Mouse (Mus musculus) heart, embryonic 15.5 days (tissue): Measurements from ENCODE around the gene Dxo. TPM values are rescaled to one million over a fixed set of nuclear protein-coding genes. Genes with fewer than 3 reads are reported as not detected.

Source experiments
- ATAC-seq: fragments of 200-750 bp; cut with Nextera tagmentation; replicated peaks from 2 replicates; pipeline ENCODE4 v1.8.0; 2017; ENCODE audit warnings: low read depth, moderate TSS enrichment; ENCODE audit not compliant: insufficient number of reproducible peaks, insufficient read depth, low FRiP score
- H3K27ac ChIP-seq: fragments of 300-500 bp; sonication (generic); 2 replicates; pipeline ENCODE4 v1.5.1; 2015; ENCODE audit warnings: mild to moderate bottlenecking, inconsistent platforms
- H3K27me3 ChIP-seq: fragments of 300-500 bp; sonication (generic); 2 replicates; pipeline ENCODE4 v1.6.1; 2015; ENCODE audit warnings: inconsistent platforms
- H3K36me3 ChIP-seq: fragments of 300-500 bp; sonication (generic); 2 replicates; pipeline ENCODE4 v1.6.1; 2015; ENCODE audit warnings: mild to moderate bottlenecking, inconsistent platforms
- H3K4me1 ChIP-seq: fragments of 300-500 bp; sonication (generic); replicated peaks from 2 replicates; pipeline ENCODE4 v1.6.1; 2015; ENCODE audit warnings: inconsistent platforms
- H3K4me2 ChIP-seq: fragments of 300-500 bp; sonication (generic); 2 replicates; pipeline ENCODE4 v1.6.1; 2015; ENCODE audit warnings: inconsistent platforms, mild to moderate bottlenecking, moderate library complexity
- H3K4me3 ChIP-seq: fragments of 300-500 bp; sonication (generic); 2 replicates; pipeline ENCODE4 v1.5.1; 2015; ENCODE audit warnings: mild to moderate bottlenecking, inconsistent platforms
- H3K9ac ChIP-seq: fragments of 300-500 bp; sonication (generic); 2 replicates; pipeline ENCODE4 v1.6.1; 2015; ENCODE audit warnings: mild to moderate bottlenecking, inconsistent platforms
- H3K9me3 ChIP-seq: fragments of 300-500 bp; sonication (generic); replicated peaks from 2 replicates; pipeline ENCODE4 v1.6.1; 2016; ENCODE audit warnings: inconsistent platforms
- WGBS: fragments of 180-500 bp; shearing (Covaris S2); methylation state at CpG from one replicate; pipeline ENCODE4 v1.1.7; 2015; ENCODE audit warnings: mixed read lengths; 5-methylcytosine and 5-hydroxymethylcytosine counted together
- polyA plus RNA-seq: library from polyadenylated mRNA; unstranded; fragments of >200 nt; fragmentation: Nextera tagmentation; extraction: Ambion mirVana; gene quantifications from 2 replicates; pipeline ENCODE4 v1.2.1, GENCODE M21; 2015

Dxo gene
- polyA plus RNA-seq, 1 experiment from 2014 or later = 32.0 TPM

DNA sequence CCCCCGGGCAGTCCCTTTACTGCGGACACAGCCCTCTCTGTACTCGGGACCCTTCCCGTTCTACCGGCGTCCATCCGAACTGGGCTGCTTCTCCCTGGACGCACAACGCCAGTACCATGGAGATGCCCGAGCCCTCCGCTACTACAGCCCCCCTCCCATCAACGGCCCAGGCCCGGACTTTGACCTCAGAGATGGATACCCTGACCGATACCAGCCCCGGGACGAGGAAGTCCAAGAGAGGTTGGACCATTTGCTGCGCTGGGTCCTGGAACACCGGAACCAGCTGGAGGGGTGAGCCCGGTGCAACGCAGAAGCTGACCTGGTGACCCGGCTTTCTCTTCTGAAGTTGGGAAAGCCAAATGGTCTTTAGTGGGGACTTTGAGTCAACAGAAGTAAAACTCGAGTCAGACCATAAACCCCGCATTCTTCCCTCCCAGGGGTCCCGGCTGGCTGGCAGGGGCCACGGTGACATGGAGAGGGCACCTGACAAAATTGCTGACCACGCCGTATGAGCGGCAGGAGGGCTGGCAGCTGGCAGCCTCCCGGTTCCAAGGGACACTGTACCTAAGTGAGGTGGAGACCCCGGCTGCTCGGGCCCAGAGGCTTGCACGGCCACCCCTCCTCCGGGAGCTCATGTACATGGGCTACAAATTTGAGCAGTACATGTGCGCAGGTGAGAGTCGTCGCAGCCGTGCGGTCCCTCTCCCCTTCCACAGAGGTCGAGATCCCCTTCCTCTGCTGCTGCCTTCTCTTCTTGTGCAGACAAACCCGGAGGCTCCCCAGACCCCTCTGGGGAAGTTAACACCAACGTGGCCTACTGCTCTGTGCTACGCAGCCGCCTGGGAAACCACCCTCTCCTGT is 875 bp downstream of the Dxo start:
- Histone ChIP-seq H3K9me3 (no peaks in the 10 kb centered on the region), H3K4me2 (peak overlapping the region; percentile 99), H3K4me1 (peaks cover 20% of the 10 kb centered on the region), H3K36me3 (peaks cover 39% of the 10 kb centered on the region), H3K27me3 (no peaks in the 10 kb centered on the region), H3K4me3 (peak overlapping the region; percentile 92), H3K27ac (peak overlapping the region; percentile 71), H3K9ac (peak overlapping the region; percentile 75)
- WGBS = 36% methylated on average over 43 of the region's 43 CpGs
- ATAC-seq = 0 out of 2 replicates have a peak, but pooled peaks have one; percentile 4

DNA sequence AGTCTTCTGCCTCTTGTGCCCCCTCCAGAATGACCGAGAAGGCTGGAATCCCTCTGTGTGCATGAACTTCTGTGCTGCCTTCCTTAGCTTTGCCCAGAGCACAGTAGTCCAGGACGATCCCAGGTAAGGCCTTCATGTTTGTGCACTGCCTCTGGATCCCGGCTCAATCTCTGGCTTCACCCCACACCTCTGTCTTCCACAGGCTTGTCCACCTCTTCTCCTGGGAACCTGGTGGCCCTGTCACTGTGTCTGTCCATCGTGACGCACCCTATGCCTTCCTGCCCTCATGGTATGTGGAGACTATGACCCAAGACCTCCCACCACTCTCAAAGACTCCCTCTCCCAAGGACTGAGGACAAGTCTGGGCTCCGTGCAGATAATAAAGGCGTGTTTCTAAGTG is 2.0 kb downstream of the Dxo start:
- ATAC-seq = no peak

DNA sequence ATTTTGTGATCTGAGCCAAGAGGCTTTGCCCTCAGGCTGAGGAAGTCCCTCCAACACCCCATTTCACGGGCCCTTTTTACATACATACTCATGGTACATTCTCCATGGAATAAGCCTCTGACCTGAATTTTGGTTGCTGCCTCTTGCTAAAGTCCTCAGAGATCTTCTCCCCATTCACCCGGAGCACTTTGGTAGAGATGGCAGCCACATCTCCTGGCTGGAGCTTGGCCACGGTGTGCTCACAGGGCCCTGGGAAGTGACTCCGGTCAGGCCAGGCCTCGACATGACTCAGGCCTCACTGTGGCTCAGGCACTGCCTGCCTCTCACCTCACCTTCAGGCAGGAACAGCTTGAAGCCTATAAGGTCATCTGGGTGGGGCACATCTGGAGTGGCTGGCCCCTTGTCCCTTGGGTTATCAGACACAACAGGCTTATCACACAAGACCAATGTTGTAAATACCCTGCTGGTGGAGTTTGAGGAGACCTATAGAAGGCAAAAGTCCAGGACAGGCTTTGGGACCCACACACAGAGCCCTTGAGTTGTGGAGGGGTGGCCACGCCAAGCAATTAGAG is 4.0 kb downstream of the Dxo start:
- H3K4me3 ChIP-seq = no peak overlapping the region
- H3K27ac ChIP-seq = no peak overlapping the region
- no peaks in the 10 kb centered on the region for H3K9me3 ChIP-seq
- ATAC-seq = no peak
- no peaks in the 10 kb centered on the region for H3K27me3 ChIP-seq
- peaks cover 56% of the 10 kb centered on the region for H3K36me3 ChIP-seq
- peaks cover 16% of the 10 kb centered on the region for H3K4me1 ChIP-seq
- no peak overlapping the region for H3K4me2 ChIP-seq
- H3K9ac ChIP-seq = no peak overlapping the region
- 88% methylated on average over 6 of the region's 6 CpGs for WGBS

More for the DNA sequence above, 2.0 kb downstream of the Dxo start:
- H3K4me2 ChIP-seq = no peak overlapping the region
- H3K4me1 ChIP-seq = peaks cover 20% of the 10 kb centered on the region
- H3K36me3 ChIP-seq = peaks cover 44% of the 10 kb centered on the region
- no peaks in the 10 kb centered on the region for H3K9me3 ChIP-seq
- H3K9ac ChIP-seq = no peak overlapping the region
- H3K27ac ChIP-seq = no peak overlapping the region
- H3K4me3 ChIP-seq = no peak overlapping the region
- WGBS = 88% methylated on average over 7 of the region's 7 CpGs
- H3K27me3 ChIP-seq = no peaks in the 10 kb centered on the region

- no peak overlapping the region for H3K9ac ChIP-seq
- ATAC-seq = no peak
- no peaks in the 10 kb centered on the region for H3K9me3 ChIP-seq
- peaks cover 65% of the 10 kb centered on the region for H3K36me3 ChIP-seq
- peaks cover 5% of the 10 kb centered on the region for H3K4me1 ChIP-seq
- 91% methylated on average over 13 of the region's 13 CpGs for WGBS
- H3K27me3 ChIP-seq = no peaks in the 10 kb centered on the region
- H3K27ac ChIP-seq = no peak overlapping the region
- no peak overlapping the region for H3K4me3 ChIP-seq
- H3K4me2 ChIP-seq = no peak overlapping the region
Observed at GRCm38 (mm10) chr17:34844884-34845283, 8.1 kb downstream of the Dxo start.

GRCm38 (mm10) chr17:34847192-34847591 is 10.4 kb downstream of the Dxo start:
- no peak for ATAC-seq
- Histone ChIP-seq H3K9ac (no peak overlapping the region), H3K4me2 (no peak overlapping the region), H3K4me3 (no peak overlapping the region), H3K27ac (no peak overlapping the region), H3K36me3 (peaks cover 43% of the 10 kb centered on the region), H3K9me3 (no peaks in the 10 kb centered on the region), H3K27me3 (no peaks in the 10 kb centered on the region), H3K4me1 (peaks cover 19% of the 10 kb centered on the region)
- 89% methylated on average over 6 of the region's 6 CpGs for WGBS

DNA sequence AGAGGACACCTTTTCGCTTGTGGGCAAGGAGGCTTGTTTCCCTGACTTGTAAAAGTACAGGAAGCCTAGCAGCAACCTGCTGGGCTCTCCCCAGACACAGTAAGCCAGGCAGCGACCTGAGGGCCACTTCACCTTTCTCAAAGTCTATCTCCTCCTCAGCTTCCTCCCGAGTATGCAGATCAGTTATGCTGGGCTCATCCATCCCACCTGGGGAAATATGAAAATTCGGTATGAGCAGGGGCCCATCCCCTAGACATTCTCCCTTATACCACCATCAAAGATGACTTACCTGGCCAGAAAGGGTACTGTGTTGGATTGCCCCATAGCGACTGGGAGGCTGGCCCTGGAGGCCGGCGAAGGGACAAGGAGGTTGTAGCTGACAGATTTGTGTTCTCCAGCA is 10.8 kb downstream of the Dxo start:
- Histone ChIP-seq H3K4me2 (no peak overlapping the region), H3K36me3 (peaks cover 39% of the 10 kb centered on the region), H3K27ac (no peak overlapping the region), H3K27me3 (no peaks in the 10 kb centered on the region), H3K4me3 (no peak overlapping the region), H3K9ac (no peak overlapping the region), H3K9me3 (no peaks in the 10 kb centered on the region), H3K4me1 (peaks cover 19% of the 10 kb centered on the region)
- ATAC-seq = no peak
- WGBS = 88% methylated on average over 7 of the region's 7 CpGs

DNA sequence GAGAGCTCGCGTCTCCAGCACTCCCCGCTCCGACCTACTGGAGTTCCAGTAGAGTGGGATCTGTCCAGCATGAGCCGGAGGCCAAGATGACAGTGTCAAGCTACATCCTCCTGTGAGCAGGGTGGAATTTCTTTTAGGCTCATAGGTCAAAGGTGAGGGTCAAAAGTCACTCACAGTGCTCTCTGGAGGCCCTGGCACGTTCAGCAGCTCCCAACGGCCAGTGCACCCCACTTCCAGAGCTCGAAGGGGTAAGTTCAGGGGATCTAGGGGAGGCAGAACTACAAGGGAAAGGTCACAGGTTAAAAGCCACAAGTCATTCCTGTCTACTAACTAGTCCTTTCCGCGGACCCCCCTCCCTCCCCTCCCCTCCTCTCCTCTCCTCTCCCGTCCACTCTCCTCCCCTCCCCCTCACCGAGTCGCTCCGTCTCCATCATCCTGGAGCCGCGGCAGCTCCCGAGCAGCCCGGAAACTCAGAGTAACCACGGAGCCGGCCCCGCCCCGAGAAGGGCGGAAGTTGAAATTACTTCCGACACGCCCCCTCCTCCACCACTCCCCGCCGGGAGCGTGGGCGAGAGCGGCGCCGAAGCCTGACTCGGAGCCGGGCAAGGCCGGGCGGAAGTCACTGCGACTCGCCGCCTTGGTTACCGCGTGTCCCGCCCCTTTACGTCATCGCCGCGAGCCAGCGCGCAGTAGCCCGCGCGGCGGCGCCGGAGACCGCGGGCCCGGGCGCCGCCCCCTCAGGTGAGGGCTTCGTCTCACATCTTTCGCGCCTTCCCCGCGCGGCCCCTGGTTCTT is 13.1 kb downstream of the Dxo start, which contains the start of the genes Skiv2l and Nelfe:
Gene Skiv2l (minus strand): TSS at position 489 of the 795 bp plus-strand sequence.
Gene Nelfe (plus strand): TSS at position 670 of the 795 bp plus-strand sequence.
- Histone ChIP-seq H3K4me2 (peak within 1 kb of the TSS; percentile 98), H3K36me3 (peaks cover 41% of the 10 kb centered on the region), H3K9ac (peak within 1 kb of the TSS; percentile 94), H3K4me3 (peak within 1 kb of the TSS; percentile 99), H3K4me1 (peaks cover 19% of the 10 kb centered on the region), H3K27ac (peak within 1 kb of the TSS; percentile 60), H3K9me3 (no peaks in the 10 kb centered on the region), H3K27me3 (no peaks in the 10 kb centered on the region)
- WGBS = under 1% methylated on average over 60 of the region's 65 CpGs
- peak; percentile 98 for ATAC-seq

GRCm38 (mm10) chr17:34850517-34851125 is 13.8 kb downstream of the Dxo start:
- H3K4me1 ChIP-seq = peaks cover 19% of the 10 kb centered on the region
- peak overlapping the region; percentile 98 for H3K4me2 ChIP-seq
- no peaks in the 10 kb centered on the region for H3K9me3 ChIP-seq
- no peak for ATAC-seq
- peak overlapping the region; percentile 60 for H3K27ac ChIP-seq
- H3K27me3 ChIP-seq = no peaks in the 10 kb centered on the region
- H3K9ac ChIP-seq = peak overlapping the region; percentile 94
- 2% methylated on average over 25 of the region's 25 CpGs for WGBS
- peak overlapping the region; percentile 99 for H3K4me3 ChIP-seq
- H3K36me3 ChIP-seq = peaks cover 45% of the 10 kb centered on the region

- no peak overlapping the region for H3K27ac ChIP-seq
- 79% methylated on average over 8 of the region's 8 CpGs for WGBS
- no peaks in the 10 kb centered on the region for H3K9me3 ChIP-seq
- H3K36me3 ChIP-seq = peaks cover 24% of the 10 kb centered on the region
- H3K27me3 ChIP-seq = no peaks in the 10 kb centered on the region
- H3K4me2 ChIP-seq = no peak overlapping the region
- H3K9ac ChIP-seq = no peak overlapping the region
- ATAC-seq = no peak
- no peak overlapping the region for H3K4me3 ChIP-seq
- H3K4me1 ChIP-seq = peaks cover 19% of the 10 kb centered on the region
Observed at GRCm38 (mm10) chr17:34853511-34853910, 16.7 kb downstream of the Dxo start.

- 70% methylated on average over 3 of the region's 3 CpGs for WGBS
- peaks cover 14% of the 10 kb centered on the region for H3K4me1 ChIP-seq
- no peaks in the 10 kb centered on the region for H3K27me3 ChIP-seq
- ATAC-seq = no peak
- H3K4me2 ChIP-seq = no peak overlapping the region
- H3K9ac ChIP-seq = no peak overlapping the region
- no peak overlapping the region for H3K4me3 ChIP-seq
- H3K27ac ChIP-seq = no peak overlapping the region
- no peaks in the 10 kb centered on the region for H3K9me3 ChIP-seq
- H3K36me3 ChIP-seq = peaks cover 24% of the 10 kb centered on the region
Observed at GRCm38 (mm10) chr17:34854761-34855160, 17.9 kb downstream of the Dxo start.

DNA sequence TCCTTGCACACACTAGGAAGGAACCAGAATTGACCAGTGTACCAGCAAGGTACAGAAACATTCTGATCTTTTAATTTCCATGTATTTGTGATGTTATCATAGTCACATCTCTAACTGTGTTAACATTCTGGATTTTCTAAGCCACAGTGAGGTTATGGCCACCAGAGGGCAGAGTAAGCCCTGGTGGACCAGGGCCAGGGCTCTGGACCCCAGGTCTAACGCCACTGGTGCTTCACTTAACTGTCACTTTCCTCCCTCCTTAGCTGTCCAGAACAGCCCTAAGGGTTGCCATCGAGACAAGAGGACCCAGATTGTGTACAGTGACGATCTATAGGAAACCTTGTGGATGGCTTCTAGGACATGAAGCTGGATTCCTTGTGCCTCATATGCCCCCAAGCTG is 19.0 kb downstream of the Dxo start:
- 28% methylated on average over 3 of the region's 3 CpGs for WGBS
- Histone ChIP-seq H3K4me3 (no peak overlapping the region), H3K36me3 (peaks cover 24% of the 10 kb centered on the region), H3K4me2 (no peak overlapping the region), H3K27ac (no peak overlapping the region), H3K27me3 (no peaks in the 10 kb centered on the region), H3K9ac (no peak overlapping the region), H3K9me3 (no peaks in the 10 kb centered on the region), H3K4me1 (peaks cover 10% of the 10 kb centered on the region)
- ATAC-seq = no peak
